Mouse (Mus musculus) spleen, postnatal 4 days (tissue): ENCODE results near the gene Sppl3.

ENCODE experiments used
- DNase-seq, 2 experiments: peaks; one replicate each; pipeline ENCODE4 v3.0.0; 2022; ENCODE audit warnings: low spot score in 2 of 2

The Sppl3 gene

GRCm38 (mm10) chr5:115125211-115125871 lies 114.4 kb downstream of the Sppl3 start:
- DNase-seq = peak; percentile 82 to 91

GRCm38 (mm10) chr5:115126578-115127312 lies 115.8 kb downstream of the Sppl3 start:
- no peak for DNase-seq

GRCm38 (mm10) chr5:115127421-115128179 lies 116.7 kb downstream of the Sppl3 start:
- no peak for DNase-seq

GRCm38 (mm10) chr5:115129328-115129727 lies 118.4 kb downstream of the Sppl3 start:
- no peak for DNase-seq

GRCm38 (mm10) chr5:115132465-115132864 lies 121.5 kb downstream of the Sppl3 start:
- DNase-seq = no peak

- DNase-seq = no peak
Measured at GRCm38 (mm10) chr5:115133358-115134066, 122.6 kb downstream of the Sppl3 start.

- peak; percentile 91 to 95 for DNase-seq
Measured at GRCm38 (mm10) chr5:115134234-115135165, 123.6 kb downstream of the Sppl3 start, which contains the start of gene Unc119b. Unc119b (minus strand) TSS chr5:115134975.

- DNase-seq = no peak
Measured at GRCm38 (mm10) chr5:115139124-115139523, 128.2 kb downstream of the Sppl3 start.

GRCm38 (mm10) chr5:115140726-115141125 lies 129.8 kb downstream of the Sppl3 start:
- no peak for DNase-seq

GRCm38 (mm10) chr5:115142166-115142697 lies 131.3 kb downstream of the Sppl3 start:
- no peak for DNase-seq

GRCm38 (mm10) chr5:115143552-115143951 lies 132.6 kb downstream of the Sppl3 start:
- DNase-seq = no peak

GRCm38 (mm10) chr5:115144471-115144870 lies 133.5 kb downstream of the Sppl3 start:
- DNase-seq = no peak

- no peak for DNase-seq
Measured at GRCm38 (mm10) chr5:115145253-115145968, 134.5 kb downstream of the Sppl3 start.

- no peak for DNase-seq
Measured at GRCm38 (mm10) chr5:115145976-115146746, 135.2 kb downstream of the Sppl3 start.

GRCm38 (mm10) chr5:115146747-115147130 lies 135.8 kb downstream of the Sppl3 start:
- DNase-seq = no peak

GRCm38 (mm10) chr5:115147388-115147787 lies 136.5 kb downstream of the Sppl3 start:
- DNase-seq = no peak

GRCm38 (mm10) chr5:115148378-115148777 lies 137.4 kb downstream of the Sppl3 start:
- DNase-seq = no peak
